Mouse (Mus musculus): Measurements from ENCODE around the gene Vsig8.

Gene Vsig8

GRCm38 (mm10) chr1:172555638-172556037 is at the start of gene Vsig8:
Vsig8 (plus strand) TSS chr1:172555938.
- no peak for DNase-seq

- no peak for DNase-seq
These were observed 48.7 kb upstream of the Vsig8 start for GRCm38 (mm10) chr1:172507001-172507400.

- no peak for DNase-seq
These were observed 48.0 kb upstream of the Vsig8 start for GRCm38 (mm10) chr1:172507701-172508100.

- no peak for DNase-seq
These were observed 47.6 kb upstream of the Vsig8 start for GRCm38 (mm10) chr1:172508172-172508571.

GRCm38 (mm10) chr1:172509235-172509634 is 46.5 kb upstream of the Vsig8 start:
- DNase-seq, result no peak

GRCm38 (mm10) chr1:172509983-172510382 is 45.8 kb upstream of the Vsig8 start:
- no peak for DNase-seq

- no peak for DNase-seq
These were observed 45.2 kb upstream of the Vsig8 start for GRCm38 (mm10) chr1:172510421-172510972.

GRCm38 (mm10) chr1:172512962-172513361 is 42.8 kb upstream of the Vsig8 start:
- DNase-seq, result peak; percentile 80

- peak; percentile 78 for DNase-seq
These were observed 42.1 kb upstream of the Vsig8 start for GRCm38 (mm10) chr1:172513525-172514212.

GRCm38 (mm10) chr1:172514213-172514529 is 41.6 kb upstream of the Vsig8 start:
- DNase-seq, result no peak

GRCm38 (mm10) chr1:172514551-172515268 is 41.0 kb upstream of the Vsig8 start:
- DNase-seq, result no peak

- no peak for DNase-seq
These were observed 40.3 kb upstream of the Vsig8 start for GRCm38 (mm10) chr1:172515396-172515795.

- DNase-seq, result no peak
These were observed 37.7 kb upstream of the Vsig8 start for GRCm38 (mm10) chr1:172518013-172518412.

- DNase-seq, result no peak
These were observed 36.1 kb upstream of the Vsig8 start for GRCm38 (mm10) chr1:172519644-172520043.

- peak; percentile 85 for DNase-seq
These were observed 34.9 kb upstream of the Vsig8 start, which contains the start of gene Cfap45 for GRCm38 (mm10) chr1:172520576-172521440. Cfap45 (plus strand) TSS chr1:172520801.

- DNase-seq, result no peak
These were observed 33.2 kb upstream of the Vsig8 start for GRCm38 (mm10) chr1:172522524-172522923.

- DNase-seq, result no peak
These were observed 32.0 kb upstream of the Vsig8 start for GRCm38 (mm10) chr1:172523699-172524101.

- no peak for DNase-seq
These were observed 30.5 kb upstream of the Vsig8 start for GRCm38 (mm10) chr1:172525027-172525764.

GRCm38 (mm10) chr1:172525971-172526370 is 29.8 kb upstream of the Vsig8 start:
- no peak for DNase-seq

GRCm38 (mm10) chr1:172526380-172527081 is 29.2 kb upstream of the Vsig8 start:
- DNase-seq, result no peak

GRCm38 (mm10) chr1:172527431-172527830 is 28.3 kb upstream of the Vsig8 start:
- no peak for DNase-seq

GRCm38 (mm10) chr1:172528701-172529100 is 27.0 kb upstream of the Vsig8 start:
- DNase-seq, result peak; percentile 90
